Mouse (Mus musculus): ENCODE measurements at regions not wholly inside any gene's neighbourhood (a gene's known extent, or its start where the extent isn't known, plus 50 kb on each side); places are given as distances from the start of the nearest gene placed in this dataset.

- ChIA-PET POLR2A (no interaction called here), CTCF (no interaction called here)
These were observed 447.7 kb upstream of the 4930412O13Rik start for GRCm38 (mm10) chr2:9433110-9433940.

DNA sequence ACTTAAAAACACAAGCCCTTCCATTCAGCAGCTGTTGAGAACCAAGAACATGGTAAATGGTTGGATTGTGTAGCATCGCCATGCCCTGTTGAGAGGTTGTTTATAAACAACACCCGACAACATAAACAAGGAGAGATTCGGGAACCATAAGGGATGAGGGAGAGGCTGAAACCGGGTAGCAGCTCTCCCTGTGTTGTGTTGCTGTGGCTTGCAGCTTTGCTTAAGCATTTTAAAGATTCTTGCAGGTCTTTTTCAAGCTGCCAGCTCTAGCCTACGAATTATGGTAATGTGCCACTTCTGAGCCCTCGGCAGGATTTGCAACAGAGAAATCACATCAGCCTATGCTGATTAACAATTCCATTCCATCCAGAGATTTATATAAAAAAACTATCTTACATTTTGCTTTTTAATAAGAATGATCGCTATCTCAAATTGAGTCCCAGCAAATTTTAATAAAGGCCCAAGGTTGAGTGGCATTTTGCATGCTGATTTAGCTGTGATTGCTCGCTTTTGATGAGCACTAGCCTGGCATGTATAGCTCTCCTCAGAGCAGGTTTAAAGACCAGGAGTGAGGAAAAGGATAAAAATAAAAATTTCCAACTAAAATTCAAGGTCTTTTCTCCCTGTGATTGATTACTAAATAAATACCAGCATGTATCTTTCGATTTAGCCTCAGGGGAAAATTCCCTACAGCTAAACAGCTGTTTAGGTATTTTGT, 445.7 kb upstream of the 4930412O13Rik start:
- ChIA-PET CTCF (no interaction called here), POLR2A (no interaction called here)

DNA sequence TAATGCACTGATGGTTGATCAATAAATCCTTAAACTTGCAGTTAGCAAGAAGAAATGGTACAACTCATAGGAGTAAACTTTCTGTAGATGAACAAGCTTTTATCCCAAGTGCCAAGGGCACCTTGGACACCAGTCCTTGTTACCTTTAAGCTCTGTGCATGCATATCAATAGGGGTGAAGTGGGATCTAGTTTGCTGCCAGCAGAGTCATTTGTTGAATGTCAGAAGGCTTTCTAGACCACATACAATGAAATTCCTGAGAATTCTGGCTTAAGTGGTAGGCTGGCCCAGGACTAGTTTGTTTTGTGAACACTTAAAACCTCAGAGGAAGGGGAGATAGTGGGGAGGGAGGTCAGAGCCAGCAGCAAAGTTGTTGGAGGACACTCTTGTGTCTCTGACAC, 437.9 kb upstream of the 4930412O13Rik start:
- CTCF ChIA-PET, result interaction anchor here in 2 of 4 experiments (0.6 to 1.2 kb wide), 2 partner anchors 436 to 664 kb away, joined by 3 to 4 read pairs; no protein-coding TSS in a partner anchor
- POLR2A ChIA-PET, result interaction anchor here in 3 of 4 experiments (0.8 to 1.5 kb wide), 5 partner anchors 12 to 418 kb away, joined by 3 to 4 read pairs (median 3); no protein-coding TSS in a partner anchor

DNA sequence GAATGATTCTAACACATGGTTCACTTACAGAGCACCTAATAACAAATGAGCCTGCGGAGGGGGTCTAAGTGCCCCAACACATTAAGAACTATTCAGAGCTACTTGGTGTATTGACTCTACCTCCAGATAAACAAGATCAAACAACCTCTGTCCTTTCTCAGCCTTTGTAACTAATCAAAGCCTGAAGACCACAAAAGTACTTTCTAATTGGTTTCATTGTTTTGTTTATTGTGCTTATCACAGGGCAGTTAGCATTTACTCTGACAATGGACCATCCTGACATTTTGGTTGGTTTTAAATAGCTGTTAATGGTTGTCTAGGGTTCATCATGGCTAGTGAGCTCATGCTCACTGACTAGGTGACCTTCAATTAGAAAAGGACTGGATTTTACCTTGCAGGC, 435.2 kb upstream of the 4930412O13Rik start:
- ChIA-PET CTCF (interaction anchor here in 2 of 4 experiments (0.7 to 1.2 kb wide), 3 partner anchors 9 to 450 kb away, joined by 3 read pairs; no protein-coding TSS in a partner anchor), POLR2A (interaction anchor here in 1 of 4 experiments (0.6 to 1.9 kb wide), 3 partner anchors 88 to 639 kb away, joined by 3 to 5 read pairs (median 3); no protein-coding TSS in a partner anchor)

DNA sequence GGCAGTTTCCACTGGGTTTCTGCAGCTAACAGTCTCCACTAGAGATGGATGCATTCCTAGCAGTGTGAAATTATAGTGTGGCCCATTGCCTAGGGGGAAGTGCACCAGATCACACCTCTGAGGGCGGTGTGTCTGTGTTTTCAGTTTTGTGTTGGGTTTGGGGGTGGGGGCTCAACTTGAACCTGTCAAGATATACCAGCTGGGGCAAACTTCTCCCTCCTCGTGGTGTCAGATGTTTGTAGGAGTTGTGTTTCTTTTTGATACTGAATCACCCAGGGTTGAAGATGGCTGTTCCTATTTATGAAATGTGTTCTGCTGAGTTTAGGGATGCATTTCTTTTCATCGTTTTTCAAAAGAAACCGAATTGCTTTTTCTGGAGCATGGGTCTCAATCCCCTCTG, 416.6 kb upstream of the 4930412O13Rik start:
- POLR2A ChIA-PET, result no interaction called here
- CTCF ChIA-PET, result no interaction called here

- CTCF ChIA-PET, result interaction anchor here in 1 of 4 experiments (0.6 kb wide), 1 partner anchor 413 kb away, joined by 3 read pairs; no protein-coding TSS in a partner anchor
- POLR2A ChIA-PET, result no interaction called here
These were observed 416.2 kb upstream of the 4930412O13Rik start for GRCm38 (mm10) chr2:9464818-9465217.

GRCm38 (mm10) chr2:9467573-9467972, 413.5 kb upstream of the 4930412O13Rik start:
- POLR2A ChIA-PET, result interaction anchor here in 1 of 4 experiments (0.5 kb wide), 1 partner anchor 368 kb away, joined by 4 read pairs; no protein-coding TSS in a partner anchor
- CTCF ChIA-PET, result no interaction called here

DNA sequence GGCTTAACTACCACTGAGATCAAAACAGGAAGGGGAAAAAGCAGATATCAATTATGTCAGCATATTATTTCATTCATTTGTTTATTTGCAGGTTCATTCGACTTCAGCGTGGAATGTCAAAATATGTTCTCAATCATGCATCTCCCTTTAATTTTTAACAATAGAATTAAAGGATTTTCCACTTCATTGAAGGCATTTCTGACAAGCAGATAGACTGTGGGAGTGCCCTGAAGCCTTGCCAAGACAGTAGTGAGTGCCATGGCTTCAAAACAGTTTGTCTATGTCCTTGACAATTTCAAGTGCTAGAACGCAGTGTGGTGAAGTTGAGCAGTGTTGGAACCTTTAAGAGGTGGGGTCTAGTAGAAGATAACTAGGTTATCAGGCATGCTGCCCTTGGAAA, 412.4 kb upstream of the 4930412O13Rik start:
- ChIA-PET CTCF (no interaction called here), POLR2A (no interaction called here)

GRCm38 (mm10) chr2:9481678-9482345, 399.2 kb upstream of the 4930412O13Rik start:
- CTCF ChIA-PET, result no interaction called here
- POLR2A ChIA-PET, result no interaction called here

- POLR2A ChIA-PET, result interaction anchor here in 1 of 4 experiments (0.7 kb wide), 1 partner anchor 87 kb away, joined by 3 read pairs; no protein-coding TSS in a partner anchor
- CTCF ChIA-PET, result no interaction called here
These were observed 393.6 kb upstream of the 4930412O13Rik start for GRCm38 (mm10) chr2:9487381-9487914.

DNA sequence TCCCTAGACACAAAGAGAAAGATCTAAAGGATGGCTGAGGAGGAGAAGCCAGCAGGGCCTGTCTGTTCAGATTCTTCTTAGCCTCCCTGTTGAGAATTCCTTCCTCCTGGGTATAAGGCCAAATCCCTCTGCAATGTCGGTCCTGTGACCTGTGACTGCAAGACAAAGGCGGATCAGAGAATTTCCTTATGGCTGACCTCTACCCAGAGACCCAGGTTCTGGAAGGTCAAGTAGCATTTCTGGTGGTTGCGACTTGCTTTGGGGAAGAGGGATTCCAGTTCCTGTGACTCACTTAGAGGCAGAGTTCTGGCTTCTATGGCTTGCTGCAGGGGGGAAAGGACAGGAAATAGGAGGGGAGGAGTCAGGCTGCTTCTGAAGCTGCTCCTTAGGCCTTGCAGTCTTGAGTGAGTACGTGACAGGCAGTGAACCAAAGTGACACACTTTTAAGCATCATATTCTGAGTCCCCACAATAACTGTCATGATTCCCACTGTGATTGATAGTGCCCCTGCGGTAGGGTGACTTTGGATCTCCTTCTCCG, 387.4 kb upstream of the 4930412O13Rik start:
- CTCF ChIA-PET, result no interaction called here
- POLR2A ChIA-PET, result no interaction called here

GRCm38 (mm10) chr2:9520045-9520444, 361.0 kb upstream of the 4930412O13Rik start:
- POLR2A ChIA-PET, result no interaction called here
- CTCF ChIA-PET, result no interaction called here

DNA sequence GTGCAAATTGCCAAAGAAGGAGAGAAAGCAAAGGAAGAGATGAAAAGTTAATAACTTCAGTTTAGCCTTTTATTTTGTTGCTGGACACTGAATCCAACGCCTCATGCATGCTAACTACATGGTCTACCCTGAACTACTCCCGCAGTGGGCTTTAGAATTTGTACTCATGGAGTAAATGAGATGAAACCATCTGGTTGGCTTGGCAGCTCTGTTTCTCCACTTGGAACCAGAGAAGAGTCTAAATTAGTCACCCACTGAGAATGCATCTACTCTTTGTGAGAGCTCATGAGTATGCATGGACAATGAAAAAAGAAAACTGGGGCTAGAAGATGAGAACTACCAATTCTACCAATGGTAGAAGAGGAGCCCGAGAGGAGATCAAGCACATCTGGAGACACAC, 355.1 kb upstream of the 4930412O13Rik start:
- ChIA-PET POLR2A (no interaction called here), CTCF (no interaction called here)

- POLR2A ChIA-PET, result interaction anchor here in 1 of 4 experiments (1.4 kb wide), 1 partner anchor 30 kb away, joined by 3 read pairs; no protein-coding TSS in a partner anchor
- CTCF ChIA-PET, result interaction anchor here in 1 of 4 experiments (0.6 kb wide), 1 partner anchor 33 kb away, joined by 4 read pairs; no protein-coding TSS in a partner anchor
These were observed 345.9 kb upstream of the 4930412O13Rik start for GRCm38 (mm10) chr2:9535141-9535658.

- CTCF ChIA-PET, result no interaction called here
- POLR2A ChIA-PET, result interaction anchor here in 1 of 4 experiments (0.6 kb wide), 1 partner anchor 772 kb away, joined by 3 read pairs; no protein-coding TSS in a partner anchor
These were observed 333.1 kb upstream of the 4930412O13Rik start for GRCm38 (mm10) chr2:9547771-9548590.

DNA sequence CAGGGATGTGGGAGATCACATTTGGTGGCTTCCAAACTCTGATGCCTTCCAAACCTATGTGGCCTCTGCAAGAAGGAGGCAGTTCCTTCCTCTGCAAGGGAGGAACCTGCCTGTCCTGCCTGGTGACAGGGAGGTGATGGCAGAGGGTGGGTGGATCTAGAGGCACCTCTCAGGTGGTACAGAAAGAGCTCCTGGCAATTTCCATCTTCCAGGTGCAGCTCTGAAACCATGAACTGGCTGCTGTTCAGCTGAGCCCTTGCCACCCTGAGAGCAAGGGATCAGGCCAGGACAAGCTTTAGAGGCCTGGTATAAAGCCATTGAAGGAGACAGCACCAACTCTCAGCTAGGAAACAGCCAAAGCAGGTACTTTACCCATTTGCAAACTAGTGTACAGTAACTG, 327.7 kb upstream of the 4930412O13Rik start:
- CTCF ChIA-PET, result no interaction called here

GRCm38 (mm10) chr2:9564487-9565043, 316.5 kb upstream of the 4930412O13Rik start:
- CTCF ChIA-PET, result interaction anchor here in 2 of 4 experiments (0.6 kb wide), 2 partner anchors 324 to 336 kb away, joined by 5 to 7 read pairs; no protein-coding TSS in a partner anchor
- POLR2A ChIA-PET, result interaction anchor here in 2 of 4 experiments (0.6 to 1.3 kb wide), 3 partner anchors 30 to 489 kb away, joined by 3 to 4 read pairs (median 3); no protein-coding TSS in a partner anchor

More for the DNA sequence above, 327.7 kb upstream of the 4930412O13Rik start:
- POLR2A ChIA-PET, result no interaction called here

GRCm38 (mm10) chr2:9569220-9569619, 311.8 kb upstream of the 4930412O13Rik start:
- ChIA-PET POLR2A (no interaction called here), CTCF (no interaction called here)

Data from embryonic stem cell, embryonic (primary cell).